Mouse (Mus musculus) small intestine, adult 2 months (tissue): Measurements from ENCODE around the gene Prkrip1.

Source experiments
- CTCF ChIP-seq: fragments of 200-500 bp; IDR thresholded peaks from 2 replicates; pipeline ENCODE4 v1.5.1; 2012; ENCODE audit warnings: low read depth, mild to moderate bottlenecking, control low read depth, inconsistent platforms, low read length, moderate library complexity, mixed read lengths; ENCODE audit not compliant: insufficient replicate concordance, insufficient read length; ENCODE audit errors: extremely low read depth
- POLR2A ChIP-seq: fragments of 200-500 bp; IDR thresholded peaks from 2 replicates; pipeline ENCODE4 v1.6.1; 2012; ENCODE audit warnings: low read depth, mild to moderate bottlenecking, control low read depth, inconsistent platforms, low read length, moderate library complexity

GRCm38 (mm10) chr5:136218585-136218984, 19.8 kb upstream of the Prkrip1 start:
- TF ChIP-seq POLR2A (no peak), CTCF (no peak)
